Mouse (Mus musculus): Measurements from ENCODE around the gene Rps6ka2.
"Not testable (repeated sequence)": the region's sequence is repeated elsewhere in the genome, so short reads cannot be mapped to it uniquely, and the experiment has no call there.

Rps6ka2 gene

DNA sequence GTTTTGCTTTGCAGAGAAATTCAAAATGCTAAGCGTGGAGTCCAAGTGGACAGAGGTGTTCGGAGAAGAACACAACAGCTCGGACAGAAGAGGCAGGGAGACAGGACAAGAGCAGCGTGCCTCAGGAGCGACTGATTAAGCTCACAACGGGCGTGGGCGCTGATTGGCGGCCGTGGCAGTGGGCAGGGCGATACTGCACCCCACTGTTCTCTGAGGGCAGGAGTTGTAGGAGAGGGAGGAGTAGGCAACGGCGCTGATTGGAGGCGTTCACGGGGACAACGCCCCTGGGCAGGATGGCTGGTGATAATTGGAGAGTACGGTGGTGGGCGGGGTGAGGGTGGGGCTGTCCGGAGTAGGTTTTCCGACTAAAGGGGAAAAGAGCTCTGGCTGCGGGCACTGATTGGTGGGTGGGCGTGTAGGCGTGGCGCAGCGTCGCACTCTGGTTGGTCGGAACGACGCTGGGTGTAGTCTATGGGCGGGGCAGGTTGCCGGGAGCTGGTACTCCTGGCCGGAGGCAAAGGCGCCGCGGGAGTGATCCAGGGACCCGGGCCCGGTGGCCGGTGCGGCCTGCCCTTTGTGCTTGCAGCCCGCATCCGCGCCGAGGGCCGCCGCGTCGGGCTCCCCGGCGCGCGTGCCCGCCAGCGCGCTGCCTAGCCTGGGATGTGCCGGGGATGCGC lies at the start of gene Rps6ka2:
Gene Rps6ka2 (plus strand): TSS at position 489 of the 677 bp plus-strand sequence.
- peak; percentile 95 to 99 for DNase-seq

DNA sequence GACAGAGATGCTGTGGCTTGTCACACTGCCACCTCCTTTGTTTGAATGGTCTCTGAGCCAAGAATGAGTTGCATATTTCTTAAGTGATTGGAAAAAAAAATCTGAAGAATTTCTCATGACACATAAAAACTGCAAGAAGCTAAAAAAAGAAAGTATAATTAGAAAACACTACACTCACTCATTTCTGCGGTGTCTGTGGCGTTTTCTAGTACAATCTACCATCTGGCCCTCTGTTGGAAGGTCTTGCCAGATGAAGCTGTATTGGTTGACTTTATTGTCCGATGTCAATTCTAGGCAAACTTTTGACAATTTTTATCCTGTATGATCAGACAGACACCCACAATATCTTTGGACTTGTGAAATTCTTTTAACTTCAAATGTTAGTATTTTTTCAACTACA lies 49.1 kb upstream of the Rps6ka2 start:
- not testable (repeated sequence) for DNase-seq

- not testable (repeated sequence) for DNase-seq
Observed at GRCm38 (mm10) chr17:7122554-7122953, 47.4 kb upstream of the Rps6ka2 start.

DNA sequence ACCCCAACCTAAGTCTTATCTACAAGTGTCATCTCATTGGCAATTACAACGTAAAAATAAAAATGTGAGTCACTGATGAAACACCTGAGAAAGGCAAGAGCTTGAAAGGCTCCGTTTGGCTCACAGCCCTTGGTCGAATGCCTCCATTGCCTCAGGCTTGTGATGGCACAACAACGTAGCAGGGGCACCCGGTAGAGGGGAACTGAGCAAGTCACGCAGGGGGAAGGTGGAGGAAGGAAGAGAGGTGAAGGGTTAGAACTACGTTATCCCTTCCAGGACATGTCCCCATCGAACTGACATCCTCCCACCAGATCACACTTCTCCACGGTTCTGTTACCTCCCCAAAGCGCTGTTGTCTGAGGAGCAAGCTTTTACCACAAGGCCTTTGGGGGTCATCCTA lies 43.4 kb upstream of the Rps6ka2 start:
- DNase-seq: not testable (repeated sequence)

GRCm38 (mm10) chr17:7134002-7134401 lies 35.9 kb upstream of the Rps6ka2 start:
- DNase-seq: not testable (repeated sequence)

DNA sequence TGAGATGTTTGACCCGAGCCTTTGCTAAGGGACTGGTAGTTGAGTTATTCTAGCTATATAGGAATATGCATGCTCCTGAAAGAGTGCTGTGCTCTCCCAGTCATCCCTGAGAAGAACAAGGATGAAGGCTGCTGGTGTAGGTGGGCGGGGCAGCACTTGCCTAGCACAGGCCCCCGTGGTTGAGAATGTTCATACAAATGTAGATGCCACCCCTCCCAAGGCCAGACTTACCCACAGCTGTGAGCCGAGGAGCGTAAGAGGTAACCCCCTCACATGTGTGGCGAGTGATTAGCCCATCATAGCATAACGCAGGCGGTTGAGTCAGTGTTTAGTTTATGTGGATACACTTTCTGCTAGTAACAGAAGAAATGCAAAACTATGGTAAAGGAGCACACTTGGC lies 34.6 kb upstream of the Rps6ka2 start:
- not testable (repeated sequence) for DNase-seq

GRCm38 (mm10) chr17:7138186-7138925 lies 31.6 kb upstream of the Rps6ka2 start:
- DNase-seq: no peak

GRCm38 (mm10) chr17:7140399-7141174 lies 29.3 kb upstream of the Rps6ka2 start:
- DNase-seq: no peak

- peak; percentile 21 to 23 for DNase-seq
Observed at GRCm38 (mm10) chr17:7142367-7142766, 27.5 kb upstream of the Rps6ka2 start.

DNA sequence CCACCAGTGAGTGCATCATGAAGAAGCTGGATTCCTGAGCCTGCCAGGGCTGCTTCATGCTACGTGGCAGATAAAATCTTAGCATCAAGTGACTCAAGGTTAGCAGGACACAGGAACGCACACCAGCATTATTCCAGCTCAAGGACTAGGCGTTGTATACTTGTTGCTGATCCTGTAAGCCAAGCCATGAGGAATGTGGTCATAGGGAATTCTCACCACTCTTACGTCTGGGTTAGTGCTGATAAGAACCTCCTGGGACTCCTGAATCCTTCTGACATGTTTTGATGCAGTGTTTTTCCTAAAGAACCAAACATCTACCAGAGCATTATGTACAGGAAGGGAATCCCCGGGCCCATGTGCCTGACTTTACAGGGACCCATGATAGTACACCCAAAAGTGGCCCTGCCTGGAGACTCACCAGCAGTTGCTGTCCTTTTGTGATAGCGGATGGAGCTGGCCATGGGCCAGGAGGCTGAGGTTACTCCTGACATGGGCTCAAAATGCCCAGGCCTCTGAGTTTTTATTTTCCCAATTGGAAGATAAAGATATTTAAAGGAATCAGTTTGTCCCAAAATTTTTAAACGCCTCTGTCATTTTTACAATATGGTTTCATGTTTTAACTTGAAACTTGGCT lies 25.9 kb upstream of the Rps6ka2 start:
- no peak for DNase-seq

DNA sequence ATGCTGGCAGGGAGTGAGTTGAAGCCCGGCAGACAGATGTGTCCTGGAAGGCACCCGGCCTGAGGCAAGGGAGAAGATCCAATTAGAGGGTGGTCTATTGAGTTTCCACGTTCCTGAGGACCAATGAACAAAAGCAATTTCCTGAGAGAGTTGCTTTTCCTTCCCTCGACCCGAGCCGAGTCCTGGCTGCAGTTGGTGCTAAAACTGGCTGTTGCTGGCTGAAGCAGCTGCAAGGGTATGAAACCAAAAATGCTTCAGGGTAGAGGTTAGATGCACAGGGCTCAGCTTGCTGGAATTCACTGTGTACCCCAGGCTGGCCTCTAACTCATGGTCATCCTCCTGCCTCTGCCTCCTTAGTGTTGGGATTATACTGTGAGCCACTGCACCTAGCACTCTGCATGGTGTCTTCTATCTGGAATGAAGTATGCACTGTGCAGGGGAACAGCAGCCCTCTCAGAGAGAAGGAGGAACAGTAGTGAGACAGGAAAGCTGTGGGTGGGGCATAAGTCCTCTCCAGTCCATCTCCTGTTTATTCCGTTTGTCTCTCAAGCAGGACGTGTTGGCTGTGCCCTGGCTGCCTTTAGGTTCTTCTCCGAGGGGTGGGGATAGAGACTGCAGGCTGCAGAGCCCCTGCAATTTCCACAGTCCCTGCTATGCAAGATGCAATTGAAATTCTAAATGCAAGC lies 24.4 kb upstream of the Rps6ka2 start:
- DNase-seq: no peak

GRCm38 (mm10) chr17:7146479-7146878 lies 23.4 kb upstream of the Rps6ka2 start:
- no peak for DNase-seq

DNA sequence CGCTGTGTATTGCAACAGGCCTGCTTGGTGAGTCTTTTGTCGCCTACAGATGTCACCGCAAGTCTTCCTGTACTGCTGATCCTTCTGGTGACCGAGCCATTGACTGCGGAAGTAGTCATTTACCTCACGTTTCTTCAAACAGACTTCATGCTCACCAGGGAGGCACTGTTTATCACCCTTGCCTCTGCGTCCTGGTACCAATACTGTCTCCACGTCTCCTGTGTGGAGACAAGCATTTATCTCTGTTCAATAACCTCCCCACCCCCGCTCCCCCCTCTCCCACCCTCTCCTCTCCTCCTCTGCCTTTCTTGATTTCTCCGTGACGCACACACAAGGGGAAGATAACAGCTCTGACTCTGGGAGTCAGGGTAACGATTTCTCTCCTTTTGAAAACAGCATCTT lies 22.0 kb upstream of the Rps6ka2 start:
- DNase-seq: no peak

- DNase-seq: no peak
Observed at GRCm38 (mm10) chr17:7149328-7150195, 20.4 kb upstream of the Rps6ka2 start.

GRCm38 (mm10) chr17:7151446-7152100 lies 18.3 kb upstream of the Rps6ka2 start:
- DNase-seq: no peak

- DNase-seq: no peak
Observed at GRCm38 (mm10) chr17:7152662-7153061, 17.3 kb upstream of the Rps6ka2 start.

DNA sequence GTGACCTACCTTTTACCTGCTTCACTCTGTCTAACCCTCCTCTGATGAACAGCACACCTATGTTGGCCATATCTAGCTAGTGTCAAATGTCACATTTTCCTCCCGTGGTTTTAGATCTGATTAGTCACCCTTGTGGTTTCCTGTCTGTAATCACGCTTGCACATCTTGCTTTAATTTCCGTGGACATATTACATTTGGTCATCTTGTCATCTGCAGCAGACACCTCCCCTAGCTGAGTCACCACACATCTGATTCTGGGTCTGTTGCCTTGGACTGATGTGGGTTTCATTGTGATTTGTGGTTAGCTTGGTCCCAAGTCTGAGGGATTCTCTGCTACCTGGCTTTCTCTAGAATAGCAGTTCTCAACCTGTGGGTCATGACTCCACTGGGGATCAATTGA lies 6.0 kb upstream of the Rps6ka2 start:
- no peak for DNase-seq

- no peak for DNase-seq
Observed at GRCm38 (mm10) chr17:7165524-7165923, 4.4 kb upstream of the Rps6ka2 start.

- DNase-seq: no peak
Observed at GRCm38 (mm10) chr17:7168961-7169626, 821 bp upstream of the Rps6ka2 start.

Data from cerebellum, adult 18-20 months (tissue).